Mouse (Mus musculus): ENCODE measurements at regions not wholly inside any gene's neighbourhood (a gene's known extent, or its start where the extent isn't known, plus 50 kb on each side); places are given as distances from the start of the nearest gene placed in this dataset.

- in situ Hi-C loops (cut with MboI, MseI): no loop called here
Measured at GRCm38 (mm10) chr16:83250346-83250745, 422.2 kb downstream of the Gm21833 start.

- in situ Hi-C loops (cut with MboI, MseI): no loop called here
Measured at GRCm38 (mm10) chr16:83254183-83254582, 426.0 kb downstream of the Gm21833 start.

- in situ Hi-C loops (cut with MboI, MseI): no loop called here
Measured at GRCm38 (mm10) chr16:83271869-83272268, 443.7 kb downstream of the Gm21833 start.

GRCm38 (mm10) chr16:83316314-83316713 lies 488.1 kb downstream of the Gm21833 start:
- in situ Hi-C loops (cut with MboI, MseI): no loop called here

- in situ Hi-C loops (cut with MboI, MseI): no loop called here
Measured at GRCm38 (mm10) chr16:83326826-83327225, 498.6 kb downstream of the Gm21833 start.

- in situ Hi-C loops (cut with MboI, MseI): loop anchor here in 1 of 2 experiments (5.0 kb wide), 1 partner anchor 49 kb away; no protein-coding TSS in a partner anchor
Measured at GRCm38 (mm10) chr16:83351069-83351468, 522.9 kb downstream of the Gm21833 start.

GRCm38 (mm10) chr16:83394581-83394980 lies 566.4 kb downstream of the Gm21833 start:
- in situ Hi-C loops (cut with MboI, MseI): no loop called here

- in situ Hi-C loops (cut with MboI, MseI): no loop called here
Measured at GRCm38 (mm10) chr16:83420676-83421075, 592.5 kb downstream of the Gm21833 start.

GRCm38 (mm10) chr16:83423096-83423495 lies 594.9 kb downstream of the Gm21833 start:
- in situ Hi-C loops (cut with MboI, MseI): no loop called here

Data from T-helper 17 cell (primary cell).